In the genomic region with DNA sequence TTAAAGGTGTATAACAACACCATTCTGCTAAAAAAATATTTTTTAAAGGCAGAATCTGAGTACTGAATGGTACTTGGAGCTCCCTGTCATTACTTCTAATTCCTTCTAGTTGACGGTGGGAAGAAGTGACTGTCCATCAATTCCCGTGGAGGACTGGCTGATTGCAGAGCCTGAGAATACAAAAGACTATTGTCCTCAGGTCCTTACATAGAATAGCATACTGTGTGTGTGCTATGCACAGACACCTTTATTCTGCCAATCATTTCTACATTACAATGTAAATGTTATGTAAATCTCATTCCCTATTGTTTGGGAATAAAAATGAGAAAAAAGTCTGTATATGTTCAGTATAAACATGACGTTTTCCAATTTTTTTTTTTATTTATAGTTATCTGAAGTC, we compare ENCODE assay signal across 30 mouse cellular contexts. TPM values are rescaled to one million over a fixed set of nuclear protein-coding genes. Genes with fewer than 3 reads are reported as not detected.
DNase-seq lines count a peak whose midpoint lies in the region; ATAC-seq lines count a peak whose summit lies in the region.
"Had no signal": no experiment of that assay in that cellular context is flagged by ENCODE, and none has a peak within 500 bp of the region (broad histone marks: within the 10 kb centered on the region; RNA-seq: fewer than 3 reads in every experiment).

No protein-coding gene starts in this region.

- no peaks in the 10 kb centered on the region for H3K36me3 ChIP-seq in forebrain, embryonic 16.5 days (ENCODE audit: control insufficient read depth, insufficient read depth)
- no peaks in the 10 kb centered on the region for H3K36me3 ChIP-seq in forebrain, embryonic 13.5 days (ENCODE audit: poor library complexity, severe bottlenecking)
- no peaks in the 10 kb centered on the region for H3K36me3 ChIP-seq in midbrain, embryonic 12.5 days
- H3K36me3 ChIP-seq in midbrain, embryonic 10.5 days, result no peaks in the 10 kb centered on the region
- no peaks in the 10 kb centered on the region for H3K36me3 ChIP-seq in midbrain, embryonic 13.5 days
- no peaks in the 10 kb centered on the region for H3K36me3 ChIP-seq in midbrain, embryonic 16.5 days (ENCODE audit: control insufficient read depth, insufficient read depth, low read length)
- H3K36me3 ChIP-seq: embryonic facial prominence, embryonic 10.5 days; embryonic facial prominence, embryonic 13.5 days; G1E; heart, embryonic 10.5 days; heart, embryonic 13.5 days had no signal

- no peaks in the 10 kb centered on the region for H3K4me1 ChIP-seq in forebrain, embryonic 16.5 days (replicated peaks; ENCODE audit: control insufficient read depth, insufficient read depth, low read length)
- H3K4me1 ChIP-seq in forebrain, embryonic 13.5 days, result no peaks in the 10 kb centered on the region
- peaks cover 10% of the 10 kb centered on the region for H3K4me1 ChIP-seq in midbrain, embryonic 12.5 days
- peaks cover 20% of the 10 kb centered on the region for H3K4me1 ChIP-seq in midbrain, embryonic 10.5 days
- peaks cover 16% of the 10 kb centered on the region for H3K4me1 ChIP-seq in midbrain, embryonic 13.5 days (replicated peaks)
- H3K4me1 ChIP-seq in midbrain, embryonic 16.5 days (ENCODE audit: control insufficient read depth, insufficient read depth, low read length), result peaks cover 2% of the 10 kb centered on the region; the same call in 1 of the 2 replicates
- H3K4me1 ChIP-seq: heart, embryonic 10.5 days had no signal

- 10% methylated on average over 3 of the region's 3 CpGs for WGBS in forebrain, embryonic 16.5 days
- WGBS in forebrain, embryonic 13.5 days, result 7% methylated on average over 3 of the region's 3 CpGs
- 19% methylated on average over 3 of the region's 3 CpGs for WGBS in midbrain, embryonic 12.5 days
- 33% methylated on average over 3 of the region's 3 CpGs for WGBS in midbrain, embryonic 10.5 days
- 6% methylated on average over 3 of the region's 3 CpGs for WGBS in midbrain, embryonic 13.5 days
- WGBS in midbrain, embryonic 16.5 days, result 16% methylated on average over 3 of the region's 3 CpGs

- H3K4me3 ChIP-seq in forebrain, embryonic 16.5 days (replicated peaks; ENCODE audit: low read length), result no peak overlapping the region
- no peak overlapping the region for H3K4me3 ChIP-seq in forebrain, embryonic 13.5 days
- H3K4me3 ChIP-seq in midbrain, embryonic 12.5 days, result no peak overlapping the region
- H3K4me3 ChIP-seq in midbrain, embryonic 10.5 days, result no peak overlapping the region
- no peak overlapping the region for H3K4me3 ChIP-seq in midbrain, embryonic 13.5 days (replicated peaks)
- H3K4me3 ChIP-seq in midbrain, embryonic 16.5 days (ENCODE audit: low read depth, low read length), result no peak overlapping the region
- H3K4me3 ChIP-seq: embryonic facial prominence, embryonic 10.5 days; embryonic facial prominence, embryonic 13.5 days; erythroblast, embryonic 14.5 days; heart, adult 2 months; heart, embryonic 10.5 days; heart, embryonic 13.5 days had no signal

- H3K4me2 ChIP-seq in forebrain, embryonic 16.5 days (ENCODE audit: low read length), result no peak overlapping the region
- H3K4me2 ChIP-seq in forebrain, embryonic 13.5 days, result no peak overlapping the region
- no peak overlapping the region for H3K4me2 ChIP-seq in midbrain, embryonic 12.5 days (replicated peaks)
- no peak overlapping the region for H3K4me2 ChIP-seq in midbrain, embryonic 13.5 days (replicated peaks)
- H3K4me2 ChIP-seq in midbrain, embryonic 16.5 days (ENCODE audit: low read length), result no peak overlapping the region
- H3K4me2 ChIP-seq: embryonic facial prominence, embryonic 13.5 days; heart, embryonic 13.5 days had no signal

- H3K27ac ChIP-seq in forebrain, embryonic 16.5 days (ENCODE audit: low read length), result no peak overlapping the region
- no peak overlapping the region for H3K27ac ChIP-seq in forebrain, embryonic 13.5 days
- no peak overlapping the region for H3K27ac ChIP-seq in midbrain, embryonic 12.5 days (replicated peaks)
- no peak overlapping the region; the same call in 1 of the 2 replicates for H3K27ac ChIP-seq in midbrain, embryonic 10.5 days (replicated peaks)
- peak overlapping the region; percentile 47; the same call in 1 of the 2 replicates for H3K27ac ChIP-seq in midbrain, embryonic 13.5 days
- no peak overlapping the region for H3K27ac ChIP-seq in midbrain, embryonic 16.5 days (ENCODE audit: low read length)
- H3K27ac ChIP-seq: embryonic facial prominence, embryonic 10.5 days; embryonic facial prominence, embryonic 13.5 days; heart, adult 2 months; heart, embryonic 10.5 days; heart, embryonic 13.5 days had no signal

- H3K27me3 ChIP-seq in forebrain, embryonic 16.5 days (replicated peaks; ENCODE audit: control insufficient read depth, insufficient read depth, low read length), result no peaks in the 10 kb centered on the region
- no peaks in the 10 kb centered on the region for H3K27me3 ChIP-seq in forebrain, embryonic 13.5 days
- H3K27me3 ChIP-seq in midbrain, embryonic 12.5 days, result no peaks in the 10 kb centered on the region
- no peaks in the 10 kb centered on the region for H3K27me3 ChIP-seq in midbrain, embryonic 10.5 days (ENCODE audit: low read depth, poor library complexity, severe bottlenecking)
- H3K27me3 ChIP-seq in midbrain, embryonic 13.5 days, result no peaks in the 10 kb centered on the region
- H3K27me3 ChIP-seq in midbrain, embryonic 16.5 days (ENCODE audit: control insufficient read depth, insufficient read depth, low read depth, low read length), result no peaks in the 10 kb centered on the region
- H3K27me3 ChIP-seq: CH12.LX; embryonic facial prominence, embryonic 13.5 days; heart, embryonic 13.5 days; Patski had no signal

- no peaks in the 10 kb centered on the region for H3K9me3 ChIP-seq in forebrain, embryonic 16.5 days (ENCODE audit: control insufficient read depth, low read length)
- no peaks in the 10 kb centered on the region for H3K9me3 ChIP-seq in forebrain, embryonic 13.5 days (replicated peaks)
- H3K9me3 ChIP-seq in midbrain, embryonic 12.5 days, result no peaks in the 10 kb centered on the region
- no peaks in the 10 kb centered on the region for H3K9me3 ChIP-seq in midbrain, embryonic 10.5 days (replicated peaks)
- no peaks in the 10 kb centered on the region for H3K9me3 ChIP-seq in midbrain, embryonic 13.5 days
- no peaks in the 10 kb centered on the region for H3K9me3 ChIP-seq in midbrain, embryonic 16.5 days (replicated peaks; ENCODE audit: control insufficient read depth, low read length, poor library complexity, severe bottlenecking)
- H3K9me3 ChIP-seq: embryonic facial prominence, embryonic 10.5 days; embryonic facial prominence, embryonic 13.5 days; G1E; heart, embryonic 10.5 days; heart, embryonic 13.5 days had no signal

- DNase-seq in midbrain, embryonic 10.5 days (ENCODE audit: low spot score), result no peak
- no peak for DNase-seq in spleen, postnatal 10 days (ENCODE audit: low spot score in 2 of 2)
- DNase-seq: adrenal gland, postnatal 10 days; adrenal gland, postnatal 36 days; B cell, adult 2 months; cerebellum, adult 11 months; cerebellum, adult 2 months; cerebellum, adult 9-11 months; cerebellum, postnatal 25 days; embryo, embryonic 11 days; gastrocnemius, postnatal 10 days; gastrocnemius, postnatal 36 days; heart, adult 2 months; heart, postnatal 14 days; heart, postnatal 4 days had no signal

- no peak overlapping the region for H3K9ac ChIP-seq in forebrain, embryonic 16.5 days (replicated peaks; ENCODE audit: low read depth, low read length)
- H3K9ac ChIP-seq in forebrain, embryonic 13.5 days, result no peak overlapping the region
- H3K9ac ChIP-seq in midbrain, embryonic 12.5 days (replicated peaks), result no peak overlapping the region
- H3K9ac ChIP-seq in midbrain, embryonic 13.5 days (replicated peaks), result no peak overlapping the region
- H3K9ac ChIP-seq in midbrain, embryonic 16.5 days (ENCODE audit: low read depth, low read length), result no peak overlapping the region
- H3K9ac ChIP-seq: embryonic facial prominence, embryonic 13.5 days; heart, embryonic 13.5 days had no signal

- ATAC-seq in forebrain, embryonic 16.5 days, result peak; percentile 52; the same call in 1 of the 2 replicates
- ATAC-seq in forebrain, embryonic 13.5 days, result no peak
- ATAC-seq in midbrain, embryonic 12.5 days (ENCODE audit: low FRiP score, low read depth), result peak; percentile 86
- peak; percentile 83 for ATAC-seq in midbrain, embryonic 13.5 days
- peak; percentile 70; the same call in 1 of the 2 replicates for ATAC-seq in midbrain, embryonic 16.5 days
- ATAC-seq: forebrain, embryonic 14.5 days; hindbrain, embryonic 16.5 days; Patski had no signal

RNA-seq across cellular contexts. Expression of gene Tmc3, which starts 22.9 kb away (rescaled TPM):
- 0.22 and 0.23 TPM in 2 replicates for polyA plus RNA-seq in forebrain, embryonic 16.5 days (2015; fragmentation: Nextera tagmentation; extraction: Ambion mirVana)
- polyA plus RNA-seq in forebrain, embryonic 13.5 days (2015; fragmentation: Nextera tagmentation; extraction: Ambion mirVana), result 0.08 and 0.11 TPM in 2 replicates
- polyA plus RNA-seq in midbrain, embryonic 12.5 days (2016; fragmentation: Nextera tagmentation; extraction: Ambion mirVana), result 0.31 and 0.69 TPM in 2 replicates
- 0.38 and 1.2 TPM in 2 replicates for polyA plus RNA-seq in midbrain, embryonic 10.5 days (2016; fragmentation: Nextera tagmentation; extraction: Ambion mirVana)
- 0.40 and 0.54 TPM in 2 replicates for polyA plus RNA-seq in midbrain, embryonic 13.5 days (2015; fragmentation: Nextera tagmentation; extraction: Ambion mirVana)
- 0.16 and 0.40 TPM in 2 replicates for polyA plus RNA-seq in midbrain, embryonic 16.5 days (2015; fragmentation: Nextera tagmentation; extraction: Ambion mirVana)
- polyA plus RNA-seq: erythroblast, embryonic 14.5 days; G1E had no signal
